Mouse (Mus musculus) kidney, postnatal 0 days (tissue): Measurements from ENCODE around the gene Ocln. TPM values are rescaled to one million over a fixed set of nuclear protein-coding genes. Genes with fewer than 3 reads are reported as not detected.

Source experiments
- ATAC-seq: fragments of 200-750 bp; cut with Nextera tagmentation; replicated peaks from 2 replicates; pipeline ENCODE4 v1.8.0; 2017; ENCODE audit warnings: low read depth, moderate number of reproducible peaks, moderate TSS enrichment, moderate library complexity; ENCODE audit not compliant: low FRiP score
- DNase-seq: peaks from one replicate; pipeline ENCODE4 v3.0.0-alpha.2; 2016; ENCODE audit warnings: low spot score
- H3K27ac ChIP-seq: fragments of 300-500 bp; sonication (generic); 2 replicates; pipeline ENCODE4 v1.5.1; 2014; ENCODE audit warnings: mild to moderate bottlenecking
- H3K27me3 ChIP-seq: fragments of 300-500 bp; sonication (generic); 2 replicates; pipeline ENCODE4 v1.6.1; 2014; ENCODE audit warnings: low read length, mixed read lengths; ENCODE audit not compliant: insufficient read depth
- H3K36me3 ChIP-seq: fragments of 300-500 bp; sonication (generic); 2 replicates; pipeline ENCODE4 v1.6.1; 2014; ENCODE audit warnings: low read length, mixed read lengths; ENCODE audit not compliant: insufficient read depth
- H3K4me1 ChIP-seq: fragments of 300-500 bp; sonication (generic); replicated peaks from 2 replicates; pipeline ENCODE4 v1.6.1; 2014; ENCODE audit warnings: antibody characterized with exemption, low read length, mixed read lengths; ENCODE audit not compliant: insufficient read depth
- H3K4me2 ChIP-seq: fragments of 300-500 bp; sonication (generic); 2 replicates; pipeline ENCODE4 v1.6.1; 2014; ENCODE audit warnings: mild to moderate bottlenecking, low read length, moderate library complexity, mixed read lengths
- H3K4me3 ChIP-seq: fragments of 300-500 bp; sonication (generic); replicated peaks from 2 replicates; pipeline ENCODE4 v1.5.1; 2014; ENCODE audit warnings: low read depth, low read length
- H3K9ac ChIP-seq: fragments of 300-500 bp; sonication (generic); 2 replicates; pipeline ENCODE4 v1.6.1; 2014; ENCODE audit warnings: low read depth, low read length
- H3K9me3 ChIP-seq: fragments of 300-500 bp; sonication (generic); replicated peaks from 2 replicates; pipeline ENCODE4 v1.6.1; 2016; ENCODE audit warnings: low read length, inconsistent platforms, mixed read lengths
- CTCF ChIP-seq: IDR thresholded peaks from 2 replicates; pipeline ENCODE4 v1.5.1; 2016; ENCODE audit warnings: antibody characterized with exemption, low read depth, mild to moderate bottlenecking, moderate library complexity
- WGBS: fragments of 180-500 bp; shearing (Covaris S2); extraction: QIAGEN DNeasy Blood & Tissue Kit; methylation state at CpG from one replicate; pipeline ENCODE4 v1.1.7; 2014; 5-methylcytosine and 5-hydroxymethylcytosine counted together
- polyA plus RNA-seq: library from polyadenylated mRNA; unstranded; fragments of >200 nt; fragmentation: Nextera tagmentation; extraction: Ambion mirVana; gene quantifications from 2 replicates; pipeline ENCODE4 v1.2.1, GENCODE M21; 2015

Gene Ocln
- polyA plus RNA-seq, 1 experiment from 2014 or later, result 35.3 TPM

DNA sequence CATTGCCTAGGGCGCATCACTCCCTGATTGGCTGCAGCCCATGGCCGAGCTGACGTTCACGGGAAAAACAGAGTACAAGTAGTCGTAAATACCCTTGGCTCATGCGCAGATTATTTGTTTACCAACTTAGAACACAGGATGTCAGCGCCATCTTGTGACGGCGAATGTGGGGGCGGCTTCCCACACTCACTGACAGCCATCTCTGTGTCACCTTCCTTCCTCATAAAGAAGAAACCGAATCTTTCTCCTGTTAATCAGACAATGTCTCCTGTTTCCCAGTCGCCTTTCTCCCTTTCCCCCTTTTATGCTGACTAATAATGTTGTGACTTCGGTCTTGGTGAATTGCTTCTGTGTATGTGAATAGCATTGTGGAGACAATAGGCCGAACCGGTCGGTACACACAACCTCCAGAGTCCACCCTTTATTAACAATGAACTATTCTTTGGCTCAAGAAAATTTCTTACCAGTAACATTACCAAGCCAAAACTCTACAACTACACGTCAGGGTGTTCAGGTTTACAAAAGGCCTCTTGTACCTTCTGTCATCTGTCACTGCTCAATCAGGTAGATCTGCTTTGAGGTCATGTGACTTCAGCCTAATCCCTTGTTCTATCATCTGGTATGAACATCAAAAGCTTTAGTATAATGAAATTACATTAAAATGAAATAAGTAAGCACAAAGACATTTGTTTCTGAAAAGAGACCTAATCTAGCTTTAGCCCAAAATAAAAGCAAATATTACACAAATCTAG, 41.7 kb upstream of the Ocln start:
- 48% methylated on average over 11 of the region's 17 CpGs for WGBS
- no peak; the same call in 1 of the 2 replicates for TF ChIP-seq CTCF
- Histone ChIP-seq H3K9me3 (no peaks in the 10 kb centered on the region), H3K9ac (no peak overlapping the region), H3K4me1 (no peaks in the 10 kb centered on the region), H3K27me3 (no peaks in the 10 kb centered on the region), H3K27ac (peak overlapping the region; percentile 83), H3K4me3 (no peak overlapping the region), H3K36me3 (0 out of 2 replicates have a peak, but pooled peaks cover 3% of the 10 kb centered on the region), H3K4me2 (no peak overlapping the region)
- peak; percentile 63; the same call in 1 of the 2 replicates for ATAC-seq
- peak; percentile 54 for DNase-seq

DNA sequence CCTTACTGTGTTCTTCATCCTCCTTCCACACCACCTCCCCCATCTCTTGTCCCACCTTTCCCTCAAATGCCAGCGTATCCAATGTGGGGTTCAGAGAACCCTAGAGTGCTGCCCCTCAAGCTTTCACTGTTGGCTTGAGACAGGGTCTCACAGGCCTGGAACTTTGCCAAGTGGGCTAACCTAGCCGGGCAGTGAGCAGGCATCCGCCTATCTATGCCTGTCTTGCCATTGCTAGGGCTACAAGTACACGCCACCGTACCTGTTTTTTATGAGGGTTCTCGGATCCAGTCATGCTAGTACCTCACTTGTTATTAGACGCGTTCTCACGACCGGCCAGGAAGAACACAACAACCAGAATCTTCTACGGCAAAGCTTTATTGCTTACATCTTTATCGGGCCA, 36.1 kb upstream of the Ocln start:
- ATAC-seq (0 out of 2 replicates have a peak, but pooled peaks have one; percentile 36), DNase-seq (no peak)
- no peaks in the 10 kb centered on the region for H3K4me1 ChIP-seq
- WGBS, result 91% methylated on average over 11 of the region's 12 CpGs
- H3K9me3 ChIP-seq, result no peaks in the 10 kb centered on the region
- TF ChIP-seq CTCF, result no peak
- no peak overlapping the region; the same call in 1 of the 2 replicates for H3K4me2 ChIP-seq
- H3K4me3 ChIP-seq, result no peak overlapping the region
- no peaks in the 10 kb centered on the region for H3K27me3 ChIP-seq
- H3K27ac ChIP-seq, result no peak overlapping the region
- H3K36me3 ChIP-seq, result no peaks in the 10 kb centered on the region
- H3K9ac ChIP-seq, result no peak overlapping the region

DNA sequence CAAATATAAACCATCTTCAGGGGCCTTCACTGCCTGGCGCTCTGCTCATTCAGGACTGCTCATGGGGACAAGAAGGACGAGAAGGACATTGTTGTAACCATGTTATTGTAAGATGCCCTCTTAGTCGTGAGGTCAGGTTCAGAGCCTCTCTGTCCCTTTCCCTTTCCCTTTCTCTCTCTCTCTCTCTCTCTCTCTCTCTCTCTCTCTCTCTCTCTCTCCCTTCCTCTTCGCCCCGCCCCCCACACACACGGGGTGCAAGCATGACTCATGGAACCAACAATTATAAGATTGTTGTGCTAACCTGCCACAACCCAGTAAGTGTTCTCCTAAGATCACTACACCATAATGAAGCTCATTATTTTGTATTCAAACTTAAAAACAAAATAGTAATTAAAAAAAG, 29.6 kb upstream of the Ocln start:
- Histone ChIP-seq H3K27me3 (no peaks in the 10 kb centered on the region), H3K36me3 (no peaks in the 10 kb centered on the region), H3K4me2 (no peak overlapping the region), H3K9ac (no peak overlapping the region), H3K4me3 (no peak overlapping the region), H3K27ac (peak overlapping the region; percentile 47; the same call in 1 of the 2 replicates), H3K9me3 (no peaks in the 10 kb centered on the region), H3K4me1 (no peaks in the 10 kb centered on the region)
- WGBS, result 25% methylated on average over 6 of the region's 6 CpGs
- ATAC-seq (no peak), DNase-seq (no peak)
- no peak for TF ChIP-seq CTCF

DNA sequence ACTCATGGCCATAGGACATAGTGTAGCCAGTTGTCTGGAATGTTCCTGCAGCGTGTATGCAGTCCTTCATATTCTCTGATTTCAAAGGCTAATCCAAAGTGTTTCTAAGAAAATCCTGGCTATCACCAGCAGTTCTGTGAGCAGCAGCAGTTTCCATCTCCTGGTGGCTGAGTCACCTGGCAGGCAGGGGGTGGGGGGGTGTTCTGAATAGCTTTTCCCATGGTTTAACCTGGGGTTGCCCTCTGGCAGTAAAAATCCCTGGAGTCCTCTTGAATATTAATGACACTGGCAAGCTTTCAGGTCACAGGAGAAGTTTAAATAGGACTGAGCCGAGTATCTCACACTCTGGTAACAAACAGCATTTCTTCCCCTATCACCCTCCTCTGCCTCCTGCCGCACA, 29.2 kb upstream of the Ocln start:
- no peaks in the 10 kb centered on the region for H3K27me3 ChIP-seq
- H3K27ac ChIP-seq, result peak overlapping the region; percentile 47; the same call in 1 of the 2 replicates
- no peak overlapping the region for H3K4me2 ChIP-seq
- H3K9me3 ChIP-seq, result no peaks in the 10 kb centered on the region
- ATAC-seq (peak; percentile 33; the same call in 1 of the 2 replicates), DNase-seq (peak; percentile 27)
- 12% methylated on average over 3 of the region's 3 CpGs for WGBS
- no peaks in the 10 kb centered on the region for H3K4me1 ChIP-seq
- H3K9ac ChIP-seq, result no peak overlapping the region
- H3K36me3 ChIP-seq, result no peaks in the 10 kb centered on the region
- H3K4me3 ChIP-seq, result no peak overlapping the region
- no peak for TF ChIP-seq CTCF

DNA sequence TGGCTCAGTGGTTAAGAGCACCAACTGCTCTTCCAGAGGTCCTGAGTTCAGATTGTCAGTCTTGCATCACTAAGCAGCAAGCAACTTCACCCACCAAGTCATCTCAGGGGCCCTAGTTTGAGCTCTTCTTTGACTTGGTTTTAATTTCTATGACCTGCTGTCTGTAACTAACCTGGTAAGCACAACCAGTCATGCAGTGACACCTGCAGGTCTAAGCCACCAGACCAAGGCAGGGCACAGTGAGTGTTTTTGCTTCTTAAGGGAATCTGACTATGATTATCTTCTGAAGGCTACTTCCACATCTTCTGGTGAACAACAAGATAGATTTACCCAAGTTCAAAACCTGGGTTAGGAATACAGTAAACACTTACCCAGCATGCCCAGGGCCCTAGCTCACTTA, 27.4 kb upstream of the Ocln start:
- peak; percentile 51; the same call in 1 of the 2 replicates for TF ChIP-seq CTCF
- ATAC-seq (no peak), DNase-seq (no peak)
- Histone ChIP-seq H3K36me3 (no peaks in the 10 kb centered on the region), H3K4me3 (no peak overlapping the region), H3K27ac (no peak overlapping the region), H3K4me1 (no peaks in the 10 kb centered on the region), H3K9ac (no peak overlapping the region), H3K27me3 (no peaks in the 10 kb centered on the region), H3K4me2 (no peak overlapping the region), H3K9me3 (no peaks in the 10 kb centered on the region)

DNA sequence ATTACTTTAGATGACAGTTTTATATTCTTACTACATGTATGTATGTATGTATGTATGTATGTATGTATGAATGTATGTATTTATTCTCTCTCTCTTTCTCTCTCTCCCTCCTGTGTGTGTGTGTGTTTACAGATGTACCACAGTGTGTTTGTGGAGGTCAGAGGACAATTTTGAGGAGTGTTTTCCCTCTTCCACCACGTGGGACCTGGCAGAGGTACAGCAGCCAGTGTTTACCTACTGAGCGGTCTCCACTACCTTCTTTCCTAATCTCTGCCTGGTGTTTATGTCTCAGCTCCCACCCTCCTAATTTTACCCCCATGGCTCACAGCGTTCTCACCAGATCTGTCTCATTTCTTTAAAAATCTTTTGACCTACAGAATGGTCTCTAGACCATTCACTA, 26.7 kb upstream of the Ocln start:
- WGBS, result 53% methylated on average over 3 of the region's 3 CpGs
- no peaks in the 10 kb centered on the region for H3K4me1 ChIP-seq
- H3K9me3 ChIP-seq, result no peaks in the 10 kb centered on the region
- H3K27ac ChIP-seq, result no peak overlapping the region
- ATAC-seq (no peak), DNase-seq (no peak)
- H3K4me2 ChIP-seq, result no peak overlapping the region
- H3K4me3 ChIP-seq, result no peak overlapping the region
- H3K9ac ChIP-seq, result no peak overlapping the region
- H3K27me3 ChIP-seq, result no peaks in the 10 kb centered on the region
- H3K36me3 ChIP-seq, result no peaks in the 10 kb centered on the region
- TF ChIP-seq CTCF, result no peak
